Mouse (Mus musculus) megakaryocyte, adult 5-6 weeks (primary cell): Measurements from ENCODE around the gene Saal1. TPM values are rescaled to one million over a fixed set of nuclear protein-coding genes. Genes with fewer than 3 reads are reported as not detected.

Experiments
- total RNA-seq, 2 experiments: library from RNA; stranded (forward) in 1 of 2; stranded (reverse) in 1 of 2; fragments of 153-499, 151-499 nt in 1 of 2; fragments of 221-1000, 200-1000 nt in 1 of 2; gene quantifications; 2 replicates each; pipeline versions ENCODE4 v1.2.3 to v1.2.4; 2015 to 2017

Gene Saal1
- total RNA-seq, 2 experiments from 2014 or later = 12.3 to 12.5 TPM

Other genes with a start within 250 kb of the Saal1 start
- gene Sergef, start 70.9 kb downstream of the Saal1 start, total RNA-seq (2015) = 4.1 and 8.3 TPM in 2 replicates
- 8.3 and 9.3 TPM in 2 replicates for gene Sergef, start 70.9 kb downstream of the Saal1 start, total RNA-seq (2017)
- not detected in 2 replicates for gene Tph1, start 38.1 kb downstream of the Saal1 start, total RNA-seq (2015)
- gene Tph1, start 38.1 kb downstream of the Saal1 start, total RNA-seq (2017) = not detected in 2 replicates
- 0.52 and 0.87 TPM in 2 replicates for gene Saa3, start 5.0 kb upstream of the Saal1 start, total RNA-seq (2015)
- 1.8 and 2.0 TPM in 2 replicates for gene Saa3, start 5.0 kb upstream of the Saal1 start, total RNA-seq (2017)
- gene Saa4, start 21.9 kb upstream of the Saal1 start, total RNA-seq (2015) = not detected in 2 replicates
- gene Saa4, start 21.9 kb upstream of the Saal1 start, total RNA-seq (2017) = not detected in 2 replicates
- gene Saa1, start 32.3 kb upstream of the Saal1 start, total RNA-seq (2015) = not detected in 2 replicates
- gene Saa1, start 32.3 kb upstream of the Saal1 start, total RNA-seq (2017) = not detected in 2 replicates
- gene Saa2, start 41.1 kb upstream of the Saal1 start, total RNA-seq (2015) = not detected in 2 replicates
- gene Saa2, start 41.1 kb upstream of the Saal1 start, total RNA-seq (2017) = not detected in 2 replicates
- gene Hps5, start 85.4 kb upstream of the Saal1 start, total RNA-seq (2015) = 26.0 and 27.1 TPM in 2 replicates
- gene Hps5, start 85.4 kb upstream of the Saal1 start, total RNA-seq (2017) = 58.8 and 61.3 TPM in 2 replicates
- 36.6 and 40.0 TPM in 2 replicates for gene Gtf2h1, start 85.4 kb upstream of the Saal1 start, total RNA-seq (2015)
- 70.2 and 74.8 TPM in 2 replicates for gene Gtf2h1, start 85.4 kb upstream of the Saal1 start, total RNA-seq (2017)
- gene Ldha, start 130.8 kb upstream of the Saal1 start, total RNA-seq (2015) = 278 and 286 TPM in 2 replicates
- gene Ldha, start 130.8 kb upstream of the Saal1 start, total RNA-seq (2017) = 212 and 223 TPM in 2 replicates
- gene Ldhc, start 150.5 kb upstream of the Saal1 start, total RNA-seq (2015) = 2.3 and 2.9 TPM in 2 replicates
- gene Ldhc, start 150.5 kb upstream of the Saal1 start, total RNA-seq (2017) = 1.0 TPM in 1 of 2 replicates, not detected in the other
- gene Tsg101, start 209.3 kb upstream of the Saal1 start, total RNA-seq (2015) = 94.3 and 96.9 TPM in 2 replicates
- gene Tsg101, start 209.3 kb upstream of the Saal1 start, total RNA-seq (2017) = 43.6 and 58.2 TPM in 2 replicates
- 18.0 and 18.2 TPM in 2 replicates for gene Uevld, start 247.8 kb upstream of the Saal1 start, total RNA-seq (2015)
- gene Uevld, start 247.8 kb upstream of the Saal1 start, total RNA-seq (2017) = 14.1 and 16.2 TPM in 2 replicates